Mouse (Mus musculus): ENCODE results near the gene Chmp5.

- TF ChIP-seq EP300 (IDR thresholded peaks at IDR 0.05; ENCODE audit: low read depth) = no peak
- no peak for TF ChIP-seq CTCF (IDR thresholded peaks at IDR 0.05; ENCODE audit: low read depth)
Observed at GRCm38 (mm10) chr4:40963536-40963935, 15.3 kb downstream of the Chmp5 start.
